Mouse (Mus musculus) macrophage (primary cell): ENCODE measurements around the gene Cdc7. TPM values are rescaled to one million over a fixed set of nuclear protein-coding genes. Genes with fewer than 3 reads are reported as not detected.

Experiments used
- H3K27ac ChIP-seq: fragments of 350-480 bp; formaldehyde crosslinking; 2 replicates; pipeline ENCODE4 v1.9.0; 2021
- H3K36me3 ChIP-seq: fragments of 350-480 bp; formaldehyde crosslinking; 2 replicates; pipeline ENCODE4 v1.9.0; 2021; ENCODE audit errors: inconsistent target
- H3K4me3 ChIP-seq: fragments of 350-480 bp; formaldehyde crosslinking; 2 replicates; pipeline ENCODE4 v1.9.0; 2021; ENCODE audit errors: inconsistent target
- H3K79me2 ChIP-seq: fragments of 350-480 bp; formaldehyde crosslinking; 2 replicates; pipeline ENCODE4 v1.9.0; 2021; ENCODE audit errors: inconsistent target
- WGBS: methylation state at CpG from one replicate; pipeline ENCODE4 v1.1.7; 2026; ENCODE audit warnings: inconsistent platforms; ENCODE audit not compliant: missing documents; 5-methylcytosine and 5-hydroxymethylcytosine counted together
- polyA plus RNA-seq: library from polyadenylated mRNA; stranded (reverse); fragments of 250-400 nt; gene quantifications from 3 replicates; pipeline ENCODE4 v1.2.4, GENCODE M21; 2018; ENCODE audit warnings: inconsistent platforms
- total RNA-seq, 78 experiments: library from RNA; depleted of rRNA; stranded (reverse); fragments of 250-400 nt; gene quantifications; 1 replicate in 9 of 78; 2 replicates in 24 of 78; 3 replicates in 43 of 78; 4 replicates in 2 of 78; pipeline ENCODE4 v1.2.4; 2018; ENCODE audit warnings: inconsistent platforms in 56 of 78

The Cdc7 gene
- 10 to 100 TPM in 11 of 26 experiments, 1 to 10 TPM in 15; 4.1 to 18.9 (median 9.4) TPM for total RNA-seq (2018; cell fraction: chromatin; rRNA removed)
- 1 to 10 TPM in 21 of 26 experiments, under 1 TPM in 5; 0.65 to 2.7 (median 1.3) TPM for total RNA-seq (2018; cell fraction: cytosol; rRNA removed)
- total RNA-seq (2018; cell fraction: nucleus; rRNA removed): 10 to 100 TPM in 5 of 26 experiments, 1 to 10 TPM in 21; 2.9 to 45.0 (median 7.4) TPM
- 0.93 to 5.0 TPM (median 1.7 TPM) in 3 replicates for polyA plus RNA-seq

GRCm38 (mm10) chr5:106963584-106964512, at the start of gene Cdc7:
Gene Cdc7, plus strand, starts transcription at chr5:106964322.
- WGBS: 10% methylated on average over 54 of the region's 54 CpGs
- no peaks in the 10 kb centered on the region for H3K36me3 ChIP-seq
- peak within 1 kb of the TSS; percentile 68 for H3K4me3 ChIP-seq
- H3K27ac ChIP-seq: peak within 1 kb of the TSS; percentile 53
- H3K79me2 ChIP-seq: peaks cover 13% of the 10 kb centered on the region

GRCm38 (mm10) chr5:106919315-106919714, 44.8 kb upstream of the Cdc7 start:
- Histone ChIP-seq H3K36me3 (no peaks in the 10 kb centered on the region), H3K27ac (no peak overlapping the region), H3K79me2 (no peaks in the 10 kb centered on the region), H3K4me3 (no peak overlapping the region)

GRCm38 (mm10) chr5:106925488-106926368, 38.4 kb upstream of the Cdc7 start, which contains the start of gene Hfm1:
Gene Hfm1, minus strand, starts transcription at chr5:106926321.
- no peaks in the 10 kb centered on the region for H3K79me2 ChIP-seq
- no peak within 1 kb of the TSS for H3K27ac ChIP-seq
- H3K4me3 ChIP-seq: no peak within 1 kb of the TSS
- H3K36me3 ChIP-seq: no peaks in the 10 kb centered on the region
- WGBS: 5% methylated on average over 64 of the region's 76 CpGs

GRCm38 (mm10) chr5:106926369-106926686, 37.8 kb upstream of the Cdc7 start:
- Histone ChIP-seq H3K36me3 (no peaks in the 10 kb centered on the region), H3K79me2 (no peaks in the 10 kb centered on the region), H3K27ac (no peak overlapping the region), H3K4me3 (no peak overlapping the region)
- WGBS: 90% methylated on average over 4 of the region's 4 CpGs

GRCm38 (mm10) chr5:106927996-106928395, 36.1 kb upstream of the Cdc7 start:
- no peaks in the 10 kb centered on the region for H3K79me2 ChIP-seq
- H3K36me3 ChIP-seq: no peaks in the 10 kb centered on the region
- H3K27ac ChIP-seq: no peak overlapping the region
- H3K4me3 ChIP-seq: no peak overlapping the region
- WGBS: 98% methylated on average over 4 of the region's 4 CpGs

- H3K36me3 ChIP-seq: no peaks in the 10 kb centered on the region
- WGBS: 89% methylated on average over 4 of the region's 4 CpGs
- H3K79me2 ChIP-seq: no peaks in the 10 kb centered on the region
- no peak overlapping the region for H3K4me3 ChIP-seq
- no peak overlapping the region for H3K27ac ChIP-seq
These were observed 17.8 kb upstream of the Cdc7 start for GRCm38 (mm10) chr5:106946342-106946741.

- no peak overlapping the region for H3K4me3 ChIP-seq
- H3K27ac ChIP-seq: no peak overlapping the region
- no peaks in the 10 kb centered on the region for H3K36me3 ChIP-seq
- H3K79me2 ChIP-seq: no peaks in the 10 kb centered on the region
- 96% methylated on average over 6 of the region's 6 CpGs for WGBS
These were observed 15.4 kb upstream of the Cdc7 start for GRCm38 (mm10) chr5:106948683-106949082.

- no peak overlapping the region for H3K27ac ChIP-seq
- WGBS: 86% methylated on average over 3 of the region's 3 CpGs
- no peak overlapping the region for H3K4me3 ChIP-seq
- H3K36me3 ChIP-seq: no peaks in the 10 kb centered on the region
- no peaks in the 10 kb centered on the region for H3K79me2 ChIP-seq
These were observed 7.7 kb upstream of the Cdc7 start for GRCm38 (mm10) chr5:106956467-106956866.

- no peaks in the 10 kb centered on the region for H3K36me3 ChIP-seq
- H3K27ac ChIP-seq: peak overlapping the region; percentile 34; the same call in 1 of the 2 replicates
- no CpG with 5 or more reads among the region's 3 CpGs for WGBS
- no peaks in the 10 kb centered on the region for H3K79me2 ChIP-seq
- H3K4me3 ChIP-seq: no peak overlapping the region
These were observed 5.1 kb upstream of the Cdc7 start for GRCm38 (mm10) chr5:106959031-106959430.

GRCm38 (mm10) chr5:106960451-106960850, 3.7 kb upstream of the Cdc7 start:
- H3K4me3 ChIP-seq: no peak overlapping the region
- H3K79me2 ChIP-seq: peaks cover 8% of the 10 kb centered on the region
- WGBS: 95% methylated on average over 2 of the region's 2 CpGs
- H3K27ac ChIP-seq: no peak overlapping the region
- H3K36me3 ChIP-seq: no peaks in the 10 kb centered on the region

GRCm38 (mm10) chr5:106964513-106965014, 442 bp downstream of the Cdc7 start:
- Histone ChIP-seq H3K36me3 (no peaks in the 10 kb centered on the region), H3K4me3 (peak overlapping the region; percentile 68), H3K27ac (peak overlapping the region; percentile 53; the same call in 1 of the 2 replicates), H3K79me2 (peaks cover 13% of the 10 kb centered on the region)
- WGBS: under 1% methylated on average over 33 of the region's 41 CpGs

GRCm38 (mm10) chr5:106966443-106966842, 2.3 kb downstream of the Cdc7 start:
- WGBS: 91% methylated on average over 3 of the region's 3 CpGs
- Histone ChIP-seq H3K79me2 (peaks cover 13% of the 10 kb centered on the region), H3K36me3 (no peaks in the 10 kb centered on the region), H3K27ac (no peak overlapping the region), H3K4me3 (no peak overlapping the region)

- Histone ChIP-seq H3K4me3 (no peak overlapping the region), H3K27ac (no peak overlapping the region), H3K36me3 (no peaks in the 10 kb centered on the region), H3K79me2 (peaks cover 13% of the 10 kb centered on the region)
- WGBS: 64% methylated on average over 1 of the region's 1 CpGs
These were observed 3.5 kb downstream of the Cdc7 start for GRCm38 (mm10) chr5:106967578-106967977.

GRCm38 (mm10) chr5:106973883-106974282, 9.8 kb downstream of the Cdc7 start:
- Histone ChIP-seq H3K4me3 (no peak overlapping the region), H3K36me3 (0 out of 2 replicates have a peak, but pooled peaks cover 5% of the 10 kb centered on the region), H3K27ac (no peak overlapping the region), H3K79me2 (no peaks in the 10 kb centered on the region)
- WGBS: 93% methylated on average over 7 of the region's 7 CpGs
